Mouse (Mus musculus) ES-Bruce4 (cell line): ENCODE results near the gene Icam5. TPM values are rescaled to one million over a fixed set of nuclear protein-coding genes. Genes with fewer than 3 reads are reported as not detected.

Experiments used
- H3K27ac ChIP-seq: 2 replicates; pipeline ENCODE4 v1.5.1; 2012; ENCODE audit warnings: low read length, inconsistent platforms; ENCODE audit not compliant: insufficient read depth
- H3K27me3 ChIP-seq: 2 replicates; pipeline ENCODE4 v1.6.1; 2012; ENCODE audit warnings: mild to moderate bottlenecking, low read length, inconsistent platforms; ENCODE audit not compliant: control insufficient read depth, poor library complexity, insufficient read depth, severe bottlenecking
- H3K36me3 ChIP-seq: 2 replicates; pipeline ENCODE4 v1.6.1; 2012; ENCODE audit warnings: inconsistent platforms, mild to moderate bottlenecking, low read length, moderate library complexity; ENCODE audit not compliant: control insufficient read depth, poor library complexity, insufficient read depth, severe bottlenecking
- H3K4me1 ChIP-seq: one replicate; pipeline ENCODE4 v1.8.1; 2011; ENCODE audit warnings: low read length; ENCODE audit not compliant: control insufficient read depth, insufficient read depth
- H3K4me3 ChIP-seq: 2 replicates; pipeline ENCODE4 v1.5.1; 2011; ENCODE audit warnings: low read depth, mild to moderate bottlenecking, low read length
- H3K9ac ChIP-seq: 2 replicates; pipeline ENCODE4 v1.6.1; 2012; ENCODE audit warnings: low read depth, mild to moderate bottlenecking, inconsistent platforms; ENCODE audit not compliant: poor library complexity, severe bottlenecking
- H3K9me3 ChIP-seq: replicated peaks from 2 replicates; pipeline ENCODE4 v1.6.1; 2012; ENCODE audit warnings: mild to moderate bottlenecking, low read length, inconsistent platforms; ENCODE audit not compliant: control insufficient read depth, poor library complexity, insufficient read depth, severe bottlenecking
- CTCF ChIP-seq: IDR thresholded peaks from one replicate; pipeline ENCODE4 v1.8.1; 2011; ENCODE audit warnings: low read depth, low read length
- EP300 ChIP-seq: IDR thresholded peaks from 2 replicates; pipeline ENCODE4 v1.6.1; 2011; ENCODE audit warnings: low read depth, low read length; ENCODE audit not compliant: insufficient read depth
- POLR2A ChIP-seq: IDR thresholded peaks from one replicate; pipeline ENCODE4 v1.8.1; 2011; ENCODE audit warnings: low read length; ENCODE audit not compliant: insufficient read depth
- polyA plus RNA-seq: library from polyadenylated mRNA; stranded (reverse); fragments of >200 nt; gene quantifications from 2 replicates; pipeline ENCODE4 v1.2.4, GENCODE M21; 2011; ENCODE audit warnings: low read depth; ENCODE audit not compliant: missing spikeins, insufficient read depth, insufficient read length

Icam5 gene
- polyA plus RNA-seq, 1 experiment = 0.94 TPM

DNA sequence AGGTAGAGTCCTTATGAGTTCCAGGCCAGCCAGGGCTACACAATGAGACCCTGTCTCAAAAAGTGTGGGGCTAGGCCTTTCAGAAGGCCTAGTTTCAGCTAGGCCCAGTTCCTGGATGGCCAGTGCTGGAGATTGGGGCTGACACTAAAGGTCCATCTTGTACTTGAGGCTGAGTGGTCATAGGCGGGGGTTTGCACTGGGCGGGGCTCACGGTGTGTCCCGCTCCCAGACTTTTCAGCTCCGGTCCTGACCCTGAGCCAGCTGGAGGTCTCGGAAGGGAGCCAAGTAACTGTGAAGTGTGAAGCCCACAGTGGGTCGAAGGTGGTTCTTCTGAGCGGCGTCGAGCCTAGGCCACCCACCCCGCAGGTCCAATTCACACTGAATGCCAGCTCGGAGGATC, 5.0 kb upstream of the Icam5 start:
- peaks cover 3% of the 10 kb centered on the region; the same call in 1 of the 2 replicates for H3K36me3 ChIP-seq

DNA sequence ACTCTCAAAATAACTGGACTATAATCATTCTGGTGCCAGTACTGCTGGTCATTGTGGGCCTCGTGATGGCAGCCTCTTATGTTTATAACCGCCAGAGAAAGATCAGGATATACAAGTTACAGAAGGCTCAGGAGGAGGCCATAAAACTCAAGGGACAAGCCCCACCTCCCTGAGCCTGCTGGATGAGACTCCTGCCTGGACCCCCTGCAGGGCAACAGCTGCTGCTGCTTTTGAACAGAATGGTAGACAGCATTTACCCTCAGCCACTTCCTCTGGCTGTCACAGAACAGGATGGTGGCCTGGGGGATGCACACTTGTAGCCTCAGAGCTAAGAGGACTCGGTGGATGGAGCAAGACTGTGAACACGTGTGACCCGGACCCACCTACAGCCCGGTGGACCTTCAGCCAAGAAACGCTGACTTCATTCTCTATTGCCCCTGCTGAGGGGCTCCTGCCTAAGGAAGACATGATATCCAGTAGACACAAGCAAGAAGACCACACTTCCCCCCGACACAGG, 4.0 kb upstream of the Icam5 start:
- H3K27ac ChIP-seq = no peak overlapping the region
- no peak overlapping the region for H3K9ac ChIP-seq
- H3K27me3 ChIP-seq = no peaks in the 10 kb centered on the region; the same call in 1 of the 2 replicates
- H3K36me3 ChIP-seq = peaks cover 3% of the 10 kb centered on the region; the same call in 1 of the 2 replicates
- peaks cover 9% of the 10 kb centered on the region for H3K4me1 ChIP-seq
- TF ChIP-seq CTCF (no peak), EP300 (peak; percentile 80)
- H3K4me3 ChIP-seq = no peak overlapping the region
- H3K9me3 ChIP-seq = no peaks in the 10 kb centered on the region

More for the DNA sequence above, 5.0 kb upstream of the Icam5 start:
- TF ChIP-seq POLR2A (no peak), EP300 (no peak), CTCF (no peak)
- no peaks in the 10 kb centered on the region for H3K27me3 ChIP-seq
- no peak overlapping the region for H3K9ac ChIP-seq
- no peak overlapping the region for H3K4me3 ChIP-seq
- H3K27ac ChIP-seq = no peak overlapping the region
- H3K4me1 ChIP-seq = peaks cover 9% of the 10 kb centered on the region
- H3K9me3 ChIP-seq = no peaks in the 10 kb centered on the region

DNA sequence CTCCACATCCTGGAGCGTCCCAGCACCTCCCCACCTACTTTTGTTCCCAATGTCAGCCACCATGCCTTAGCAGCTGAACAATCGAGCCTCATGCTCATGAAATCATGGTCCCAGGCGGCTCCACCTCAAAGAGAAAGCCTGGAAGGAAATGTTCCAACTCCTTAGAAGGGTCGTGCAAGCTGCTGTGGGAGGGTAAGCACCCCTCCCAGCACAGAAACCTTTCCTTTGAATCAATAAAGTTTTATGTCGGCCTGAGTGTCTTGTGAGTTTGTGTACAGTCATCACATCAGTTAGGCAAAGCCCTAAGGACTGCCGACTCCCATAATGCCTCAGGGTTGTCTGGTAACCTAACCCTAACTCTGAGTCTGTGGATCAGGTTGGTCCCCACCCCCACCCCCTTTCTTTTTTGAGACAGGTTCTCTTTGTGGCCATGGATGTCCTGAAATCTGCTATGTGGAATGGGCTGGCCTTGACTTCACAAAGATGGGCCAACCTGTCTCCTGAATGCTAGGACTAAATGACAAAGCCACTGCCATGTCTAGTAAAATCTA, 3.2 kb upstream of the Icam5 start:
- Histone ChIP-seq H3K27me3 (no peaks in the 10 kb centered on the region; the same call in 1 of the 2 replicates), H3K4me1 (peaks cover 9% of the 10 kb centered on the region), H3K9ac (no peak overlapping the region), H3K36me3 (peaks cover 3% of the 10 kb centered on the region; the same call in 1 of the 2 replicates), H3K27ac (0 out of 2 replicates have a peak overlapping the region, but pooled peaks have one; percentile 10), H3K9me3 (no peaks in the 10 kb centered on the region), H3K4me3 (no peak overlapping the region)
- TF ChIP-seq CTCF = no peak
- no peak for TF ChIP-seq EP300
- TF ChIP-seq POLR2A = no peak

DNA sequence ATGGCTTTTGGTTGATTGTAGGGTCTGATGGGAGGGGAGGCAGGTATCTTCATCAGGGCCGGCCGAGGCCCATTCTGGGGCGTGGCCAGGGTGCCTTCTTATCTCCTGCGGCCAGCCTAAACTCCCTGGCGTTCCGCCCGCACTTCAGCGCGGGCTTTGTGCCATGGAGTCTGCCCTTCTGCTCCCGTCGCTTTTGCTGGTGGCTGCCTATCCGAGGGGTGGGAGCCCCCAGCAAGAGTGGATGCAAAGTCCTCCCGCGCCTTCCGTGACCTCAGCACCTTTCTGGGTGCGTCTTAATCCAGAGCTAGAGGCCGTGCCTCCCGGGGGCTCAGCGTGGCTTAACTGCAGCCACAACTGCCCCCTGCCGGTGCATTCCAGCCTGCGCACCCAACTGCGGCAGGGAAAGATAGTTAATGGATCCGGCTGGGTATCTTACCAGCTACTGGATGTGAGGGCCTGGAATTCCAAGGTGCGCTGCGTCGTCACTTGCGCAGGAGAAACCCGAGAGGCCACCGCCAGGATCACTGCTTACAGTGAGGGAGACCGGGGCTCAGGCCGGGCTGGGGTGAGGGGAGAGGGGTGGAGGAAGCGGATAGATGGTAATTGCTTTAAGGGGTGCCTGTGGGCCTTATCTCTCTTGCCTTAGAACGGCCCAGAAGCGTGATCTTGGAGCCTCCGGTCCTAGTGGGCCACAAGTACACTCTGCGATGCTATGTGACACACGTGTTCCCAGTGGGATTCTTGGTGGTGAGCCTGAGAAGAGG, 2.4 kb upstream of the Icam5 start, which contains the start of gene Icam4:
TSS of gene Icam4 (plus strand) at position 83 of the 764 bp plus-strand sequence.
- Histone ChIP-seq H3K27ac (0 out of 2 replicates have a peak within 1 kb of the TSS, but pooled peaks have one; percentile 10), H3K9me3 (no peaks in the 10 kb centered on the region), H3K9ac (peak within 1 kb of the TSS; percentile 23), H3K36me3 (peaks cover 3% of the 10 kb centered on the region; the same call in 1 of the 2 replicates), H3K27me3 (no peaks in the 10 kb centered on the region; the same call in 1 of the 2 replicates), H3K4me3 (peak within 1 kb of the TSS; percentile 53), H3K4me1 (peaks cover 9% of the 10 kb centered on the region)
- TF ChIP-seq EP300 (0 out of 2 replicates have a peak, but pooled peaks have one; percentile 38), CTCF (peak; percentile 85), POLR2A (no peak)

DNA sequence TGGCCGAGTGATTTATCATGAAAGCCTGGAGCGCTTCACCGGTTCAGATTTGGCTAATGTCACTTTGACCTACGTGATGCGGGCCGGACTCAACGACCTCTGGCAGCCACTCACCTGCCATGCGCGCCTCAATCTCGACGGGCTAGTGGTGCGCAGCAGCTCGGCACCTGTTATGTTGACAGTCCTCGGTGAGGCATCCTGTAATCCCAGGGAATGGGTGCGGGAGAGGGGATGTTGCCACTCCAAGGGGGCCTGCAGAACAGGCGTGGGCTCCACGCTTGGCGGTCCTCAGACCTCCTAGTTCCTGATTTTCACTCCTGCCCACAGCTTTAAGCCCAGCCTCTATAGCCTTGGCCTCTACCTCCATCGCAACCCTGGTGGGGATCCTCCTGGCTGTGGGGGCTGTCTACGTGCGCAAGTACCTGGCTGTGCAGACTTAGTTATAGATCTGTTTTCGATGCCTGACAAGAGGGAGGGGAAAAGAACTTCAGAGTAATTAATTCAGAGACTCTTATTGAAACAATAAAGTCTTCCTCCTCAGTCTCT, 1.7 kb upstream of the Icam5 start:
- Histone ChIP-seq H3K36me3 (peaks cover 3% of the 10 kb centered on the region; the same call in 1 of the 2 replicates), H3K27me3 (no peaks in the 10 kb centered on the region; the same call in 1 of the 2 replicates), H3K9me3 (no peaks in the 10 kb centered on the region), H3K9ac (peak overlapping the region; percentile 23), H3K27ac (no peak overlapping the region), H3K4me3 (peak overlapping the region; percentile 44), H3K4me1 (peaks cover 9% of the 10 kb centered on the region)
- TF ChIP-seq EP300 (no peak), CTCF (no peak), POLR2A (no peak)
